Mouse (Mus musculus): Measurements from ENCODE around the gene Hpn. TPM values are rescaled to one million over a fixed set of nuclear protein-coding genes. Genes with fewer than 3 reads are reported as not detected.

Hpn gene
- polyA plus RNA-seq, 1 experiment from 2014 or later, result 36.2 TPM

- no peaks in the 10 kb centered on the region for H3K27me3 ChIP-seq (replicated peaks)
- H3K4me1 ChIP-seq, result no peaks in the 10 kb centered on the region
- H3K9ac ChIP-seq, result no peak overlapping the region
- no peak overlapping the region for H3K4me3 ChIP-seq
- H3K4me2 ChIP-seq, result no peak overlapping the region
- H3K36me3 ChIP-seq, result no peaks in the 10 kb centered on the region
- ATAC-seq, result no peak
- no peaks in the 10 kb centered on the region for H3K9me3 ChIP-seq (replicated peaks)
- H3K27ac ChIP-seq, result no peak overlapping the region
- 49% methylated on average over 7 of the region's 7 CpGs for WGBS (ENCODE audit: insufficient replicate concordance)
Measured at GRCm38 (mm10) chr7:31074061-31074712, 40.9 kb downstream of the Hpn start.

GRCm38 (mm10) chr7:31073546-31073945 lies 41.5 kb downstream of the Hpn start:
- no peaks in the 10 kb centered on the region for H3K4me1 ChIP-seq
- no peak overlapping the region for H3K27ac ChIP-seq
- no peak for ATAC-seq
- H3K27me3 ChIP-seq (replicated peaks), result no peaks in the 10 kb centered on the region
- no peaks in the 10 kb centered on the region for H3K36me3 ChIP-seq
- no peak overlapping the region for H3K4me3 ChIP-seq
- H3K9ac ChIP-seq, result no peak overlapping the region
- no peak overlapping the region for H3K4me2 ChIP-seq
- H3K9me3 ChIP-seq (replicated peaks), result no peaks in the 10 kb centered on the region

- no peak overlapping the region for H3K4me3 ChIP-seq
- H3K9me3 ChIP-seq (replicated peaks), result no peaks in the 10 kb centered on the region
- no peaks in the 10 kb centered on the region for H3K36me3 ChIP-seq
- ATAC-seq, result no peak
- 45% methylated on average over 9 of the region's 9 CpGs for WGBS (ENCODE audit: insufficient replicate concordance)
- no peak overlapping the region for H3K9ac ChIP-seq
- H3K4me1 ChIP-seq, result no peaks in the 10 kb centered on the region
- peaks cover 5% of the 10 kb centered on the region; the same call in 1 of the 2 replicates for H3K27me3 ChIP-seq (replicated peaks)
- H3K4me2 ChIP-seq, result no peak overlapping the region
- no peak overlapping the region for H3K27ac ChIP-seq
Measured at GRCm38 (mm10) chr7:31072326-31072725, 42.8 kb downstream of the Hpn start.

- Histone ChIP-seq H3K27ac (no peak overlapping the region), H3K4me1 (no peaks in the 10 kb centered on the region), H3K9ac (no peak overlapping the region), H3K27me3 (replicated peaks) (peaks cover 10% of the 10 kb centered on the region; the same call in 1 of the 2 replicates), H3K4me3 (no peak overlapping the region), H3K36me3 (no peaks in the 10 kb centered on the region), H3K4me2 (no peak overlapping the region), H3K9me3 (replicated peaks) (no peaks in the 10 kb centered on the region)
- WGBS (ENCODE audit: insufficient replicate concordance), result 60% methylated on average over 6 of the region's 6 CpGs
- ATAC-seq, result no peak
Measured at GRCm38 (mm10) chr7:31070324-31070723, 44.8 kb downstream of the Hpn start.

- Histone ChIP-seq H3K4me3 (no peak overlapping the region), H3K27ac (no peak overlapping the region), H3K27me3 (replicated peaks) (peaks cover 10% of the 10 kb centered on the region; the same call in 1 of the 2 replicates), H3K9ac (no peak overlapping the region), H3K9me3 (replicated peaks) (no peaks in the 10 kb centered on the region), H3K4me2 (no peak overlapping the region), H3K4me1 (no peaks in the 10 kb centered on the region), H3K36me3 (no peaks in the 10 kb centered on the region)
- no peak for ATAC-seq
- WGBS (ENCODE audit: insufficient replicate concordance), result 76% methylated on average over 14 of the region's 14 CpGs
Measured at GRCm38 (mm10) chr7:31069491-31069890, 45.6 kb downstream of the Hpn start.

- Histone ChIP-seq H3K4me2 (no peak overlapping the region), H3K9me3 (replicated peaks) (no peaks in the 10 kb centered on the region), H3K27me3 (replicated peaks) (peaks cover 10% of the 10 kb centered on the region; the same call in 1 of the 2 replicates), H3K4me3 (no peak overlapping the region), H3K27ac (no peak overlapping the region), H3K4me1 (no peaks in the 10 kb centered on the region), H3K9ac (no peak overlapping the region), H3K36me3 (no peaks in the 10 kb centered on the region)
- WGBS (ENCODE audit: insufficient replicate concordance), result 45% methylated on average over 5 of the region's 5 CpGs
- no peak for ATAC-seq
Measured at GRCm38 (mm10) chr7:31067836-31068235, 47.3 kb downstream of the Hpn start.

- peaks cover 10% of the 10 kb centered on the region; the same call in 1 of the 2 replicates for H3K27me3 ChIP-seq (replicated peaks)
- no peaks in the 10 kb centered on the region for H3K36me3 ChIP-seq
- no peak overlapping the region for H3K9ac ChIP-seq
- no peaks in the 10 kb centered on the region for H3K9me3 ChIP-seq (replicated peaks)
- ATAC-seq, result no peak
- H3K4me3 ChIP-seq, result no peak overlapping the region
- H3K4me2 ChIP-seq, result no peak overlapping the region
- no peak overlapping the region for H3K27ac ChIP-seq
- 65% methylated on average over 12 of the region's 12 CpGs for WGBS (ENCODE audit: insufficient replicate concordance)
- H3K4me1 ChIP-seq, result no peaks in the 10 kb centered on the region
Measured at GRCm38 (mm10) chr7:31063074-31063560, 52.0 kb downstream of the Hpn start.

GRCm38 (mm10) chr7:31060621-31061010 lies 54.5 kb downstream of the Hpn start:
- H3K27ac ChIP-seq, result no peak overlapping the region
- H3K9ac ChIP-seq, result no peak overlapping the region
- no peak overlapping the region for H3K4me3 ChIP-seq
- peaks cover 2% of the 10 kb centered on the region; the same call in 1 of the 2 replicates for H3K4me1 ChIP-seq
- no peak overlapping the region for H3K4me2 ChIP-seq
- 66% methylated on average over 7 of the region's 7 CpGs for WGBS (ENCODE audit: insufficient replicate concordance)
- no peak for ATAC-seq
- no peaks in the 10 kb centered on the region for H3K27me3 ChIP-seq (replicated peaks)
- no peaks in the 10 kb centered on the region for H3K9me3 ChIP-seq (replicated peaks)
- H3K36me3 ChIP-seq, result no peaks in the 10 kb centered on the region

GRCm38 (mm10) chr7:31059919-31060620 lies 55.0 kb downstream of the Hpn start:
- Histone ChIP-seq H3K36me3 (no peaks in the 10 kb centered on the region), H3K4me2 (no peak overlapping the region), H3K27ac (no peak overlapping the region), H3K4me3 (no peak overlapping the region), H3K27me3 (replicated peaks) (no peaks in the 10 kb centered on the region), H3K9me3 (replicated peaks) (no peaks in the 10 kb centered on the region), H3K4me1 (peaks cover 7% of the 10 kb centered on the region), H3K9ac (no peak overlapping the region)
- whole genome bisulfite sequencing (ENCODE audit: insufficient replicate concordance), result 58% methylated on average over 11 of the region's 11 CpGs
- no peak for ATAC-seq

GRCm38 (mm10) chr7:31059108-31059507 lies 56.0 kb downstream of the Hpn start, which contains the start of gene Lgi4:
Gene Lgi4, plus strand, starts transcription at chr7:31059342.
- ATAC-seq, result 0 out of 2 replicates have a peak, but pooled peaks have one; percentile 10
- peaks cover 15% of the 10 kb centered on the region for H3K4me1 ChIP-seq
- no peak within 1 kb of the TSS for H3K27ac ChIP-seq
- no peaks in the 10 kb centered on the region for H3K36me3 ChIP-seq
- 0% methylated on average over 2 of the region's 2 CpGs for WGBS (ENCODE audit: insufficient replicate concordance)
- H3K9ac ChIP-seq, result no peak within 1 kb of the TSS
- H3K27me3 ChIP-seq (replicated peaks), result peaks cover 6% of the 10 kb centered on the region; the same call in 1 of the 2 replicates
- no peaks in the 10 kb centered on the region for H3K9me3 ChIP-seq (replicated peaks)
- H3K4me2 ChIP-seq, result no peak within 1 kb of the TSS
- H3K4me3 ChIP-seq, result no peak within 1 kb of the TSS

GRCm38 (mm10) chr7:31058211-31058610 lies 56.9 kb downstream of the Hpn start:
- H3K9ac ChIP-seq, result no peak overlapping the region
- no peaks in the 10 kb centered on the region for H3K36me3 ChIP-seq
- H3K4me3 ChIP-seq, result no peak overlapping the region
- H3K27ac ChIP-seq, result no peak overlapping the region
- no peak for ATAC-seq
- peaks cover 23% of the 10 kb centered on the region for H3K4me1 ChIP-seq
- no peaks in the 10 kb centered on the region for H3K9me3 ChIP-seq (replicated peaks)
- peaks cover 15% of the 10 kb centered on the region for H3K27me3 ChIP-seq (replicated peaks)
- no peak overlapping the region for H3K4me2 ChIP-seq
- WGBS (ENCODE audit: insufficient replicate concordance), result 74% methylated on average over 6 of the region's 6 CpGs

GRCm38 (mm10) chr7:31057730-31058129 lies 57.4 kb downstream of the Hpn start:
- Histone ChIP-seq H3K4me1 (peaks cover 28% of the 10 kb centered on the region), H3K4me3 (no peak overlapping the region), H3K27ac (no peak overlapping the region), H3K36me3 (no peaks in the 10 kb centered on the region), H3K9ac (no peak overlapping the region), H3K27me3 (replicated peaks) (peaks cover 20% of the 10 kb centered on the region), H3K9me3 (replicated peaks) (no peaks in the 10 kb centered on the region), H3K4me2 (no peak overlapping the region)
- ATAC-seq, result no peak
- WGBS (ENCODE audit: insufficient replicate concordance), result 64% methylated on average over 5 of the region's 5 CpGs
